In the genomic region with DNA sequence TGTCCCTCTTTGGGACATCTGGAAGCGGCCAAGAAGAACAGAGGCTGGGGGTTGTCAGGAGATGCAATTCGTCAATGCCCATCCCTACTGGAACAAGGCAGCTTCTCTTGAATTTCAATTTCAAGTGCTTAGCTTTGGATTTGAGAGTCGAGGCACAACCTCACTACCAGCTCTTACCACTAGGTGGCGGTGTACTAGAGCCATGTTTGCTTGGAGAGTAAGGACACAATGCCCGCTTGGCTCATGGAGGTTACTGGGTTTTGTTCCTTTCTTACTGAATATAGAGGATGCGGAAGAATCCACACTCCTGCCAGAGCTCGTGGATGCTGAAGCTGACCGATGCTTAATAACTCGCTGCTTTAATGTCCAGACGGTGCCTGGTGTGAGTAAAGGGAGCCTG, we compare ENCODE assay signal across 10 mouse cellular contexts. TPM values are rescaled to one million over a fixed set of nuclear protein-coding genes. Genes with fewer than 3 reads are reported as not detected.
A peak's percentile ranks its signal among the peaks of the same experiment; 100 is the strongest.
DNase-seq lines count a peak whose midpoint lies in the region; ATAC-seq and TF ChIP-seq lines count a peak whose summit lies in the region.
"Had no signal": no experiment of that assay in that cellular context is flagged by ENCODE, and none has a peak within 500 bp of the region (broad histone marks: within the 10 kb centered on the region; RNA-seq: fewer than 3 reads in every experiment).

No protein-coding gene starts in this region.

- H3K27me3 ChIP-seq in hindbrain, embryonic 11.5 days (ENCODE audit: control insufficient read depth, insufficient read depth, low read length): no peaks in the 10 kb centered on the region
- H3K27me3 ChIP-seq in hindbrain, embryonic 13.5 days: no peaks in the 10 kb centered on the region
- H3K27me3 ChIP-seq in midbrain, postnatal 0 days (ENCODE audit: insufficient read depth, low read length): no peaks in the 10 kb centered on the region
- H3K27me3 ChIP-seq in testis, adult 2 months (ENCODE audit: control insufficient read depth, insufficient read depth, low read length): no peaks in the 10 kb centered on the region
- H3K27me3 ChIP-seq: embryonic facial prominence, embryonic 15.5 days had no signal

- no peaks in the 10 kb centered on the region for H3K36me3 ChIP-seq in hindbrain, embryonic 11.5 days (ENCODE audit: control insufficient read depth, insufficient read depth, low read length)
- no peaks in the 10 kb centered on the region for H3K36me3 ChIP-seq in hindbrain, embryonic 13.5 days
- H3K36me3 ChIP-seq in midbrain, postnatal 0 days (ENCODE audit: insufficient read depth, low read length): no peaks in the 10 kb centered on the region
- no peaks in the 10 kb centered on the region for H3K36me3 ChIP-seq in testis, adult 2 months (ENCODE audit: control insufficient read depth, insufficient read depth, low read length)
- H3K36me3 ChIP-seq: embryonic facial prominence, embryonic 15.5 days had no signal

- H3K9me3 ChIP-seq in hindbrain, embryonic 11.5 days (ENCODE audit: control insufficient read depth, low read length): no peaks in the 10 kb centered on the region
- H3K9me3 ChIP-seq in hindbrain, embryonic 13.5 days: no peaks in the 10 kb centered on the region
- H3K9me3 ChIP-seq in midbrain, postnatal 0 days (ENCODE audit: low read length): no peaks in the 10 kb centered on the region
- H3K9me3 ChIP-seq: embryonic facial prominence, embryonic 15.5 days had no signal

- WGBS in hindbrain, embryonic 11.5 days: 83% methylated on average over 10 of the region's 10 CpGs
- 76% methylated on average over 10 of the region's 10 CpGs for WGBS in hindbrain, embryonic 13.5 days
- 81% methylated on average over 10 of the region's 10 CpGs for WGBS in midbrain, postnatal 0 days

- H3K4me1 ChIP-seq in hindbrain, embryonic 11.5 days (replicated peaks; ENCODE audit: control insufficient read depth, insufficient read depth, low read length): no peaks in the 10 kb centered on the region
- H3K4me1 ChIP-seq in hindbrain, embryonic 13.5 days (replicated peaks): no peaks in the 10 kb centered on the region
- no peaks in the 10 kb centered on the region for H3K4me1 ChIP-seq in midbrain, postnatal 0 days (ENCODE audit: insufficient read depth, low read length)
- no peaks in the 10 kb centered on the region; the same call in 1 of the 2 replicates for H3K4me1 ChIP-seq in testis, adult 2 months (ENCODE audit: control insufficient read depth, insufficient read depth, low read length)
- H3K4me1 ChIP-seq: embryonic facial prominence, embryonic 15.5 days had no signal

- no peak overlapping the region for H3K4me3 ChIP-seq in hindbrain, embryonic 11.5 days (ENCODE audit: low read depth, low read length)
- H3K4me3 ChIP-seq in hindbrain, embryonic 13.5 days: no peak overlapping the region
- H3K4me3 ChIP-seq in midbrain, postnatal 0 days (ENCODE audit: low read depth, low read length): no peak overlapping the region
- no peak overlapping the region for H3K4me3 ChIP-seq in testis, adult 2 months (ENCODE audit: control insufficient read depth, low read depth, low read length)
- H3K4me3 ChIP-seq: embryonic facial prominence, embryonic 15.5 days; myocyte had no signal

- ATAC-seq in hindbrain, embryonic 11.5 days (ENCODE audit: low FRiP score): no peak
- ATAC-seq in hindbrain, embryonic 13.5 days (ENCODE audit: low FRiP score): no peak
- no peak for ATAC-seq in midbrain, postnatal 0 days (ENCODE audit: low FRiP score)

- peak; percentile 76 for DNase-seq in hindbrain, embryonic 11.5 days (ENCODE audit: low spot score)
- peak; percentile 95 for DNase-seq in R1 (ENCODE audit: low read depth, low spot score)
- peak; percentile 84 to 87 for DNase-seq in cerebellum, postnatal 10 days
- peak; percentile 19 to 49 for DNase-seq in gastrocnemius, postnatal 4 days (ENCODE audit: low spot score in 2 of 2)
- peak; percentile 46 to 66 for DNase-seq in layer of hippocampus, postnatal 36 days
- DNase-seq in midbrain, postnatal 0 days (ENCODE audit: low spot score): peak; percentile 30

- no peak overlapping the region for H3K4me2 ChIP-seq in hindbrain, embryonic 11.5 days (replicated peaks; ENCODE audit: low read depth, low read length)
- H3K4me2 ChIP-seq in hindbrain, embryonic 13.5 days: no peak overlapping the region
- H3K4me2 ChIP-seq in midbrain, postnatal 0 days (ENCODE audit: low read depth, low read length, poor library complexity, severe bottlenecking): no peak overlapping the region
- H3K4me2 ChIP-seq: embryonic facial prominence, embryonic 15.5 days had no signal

- no peak overlapping the region for H3K9ac ChIP-seq in hindbrain, embryonic 11.5 days (ENCODE audit: low read depth, low read length)
- H3K9ac ChIP-seq in hindbrain, embryonic 13.5 days: no peak overlapping the region
- H3K9ac ChIP-seq in midbrain, postnatal 0 days (replicated peaks; ENCODE audit: low read length, poor library complexity, severe bottlenecking): no peak overlapping the region
- H3K9ac ChIP-seq: embryonic facial prominence, embryonic 15.5 days had no signal

- peak; percentile 70 for TF ChIP-seq CTCF in midbrain, postnatal 0 days (IDR thresholded peaks at IDR 0.05)
- peak; percentile 67; the same call in 1 of the 2 replicates for TF ChIP-seq CTCF in testis, adult 2 months (IDR thresholded peaks at IDR 0.05; ENCODE audit: control insufficient read depth, insufficient read depth, insufficient replicate concordance, low read depth, low read length)

- H3K27ac ChIP-seq in hindbrain, embryonic 11.5 days (ENCODE audit: low read depth, low read length): no peak overlapping the region
- no peak overlapping the region for H3K27ac ChIP-seq in hindbrain, embryonic 13.5 days
- H3K27ac ChIP-seq in midbrain, postnatal 0 days (ENCODE audit: low read depth, low read length): no peak overlapping the region
- H3K27ac ChIP-seq in testis, adult 2 months (ENCODE audit: control insufficient read depth, insufficient read depth, low read depth, low read length): no peak overlapping the region
- H3K27ac ChIP-seq: embryonic facial prominence, embryonic 15.5 days had no signal

- TF ChIP-seq POLR2A in testis, adult 2 months (IDR thresholded peaks at IDR 0.05; ENCODE audit: control insufficient read depth, low read depth, low read length): no peak

RNA-seq across cellular contexts. Expression of a gene that starts 32.2 kb away (rescaled TPM):
- not detected in 2 replicates for polyA plus RNA-seq in hindbrain, embryonic 11.5 days (2014; fragmentation: Nextera tagmentation; extraction: Ambion mirVana)
- not detected in 2 replicates for polyA plus RNA-seq in hindbrain, embryonic 13.5 days (2015; fragmentation: Nextera tagmentation; extraction: Ambion mirVana)
- total RNA-seq in gastrocnemius, postnatal 4 days (2021): not detected
- not detected for total RNA-seq in layer of hippocampus, postnatal 36 days (2021)
- 0.16 TPM in 1 of 2 replicates, not detected in the other for total RNA-seq in midbrain, postnatal 0 days (2014; rRNA removed)
- not detected in 2 replicates for polyA plus RNA-seq in midbrain, postnatal 0 days (2015; fragmentation: Nextera tagmentation; extraction: Ambion mirVana)
- 0.11 and 0.23 TPM in 2 replicates for polyA plus RNA-seq in testis, adult 2 months (2012; rRNA removed)
- polyA plus RNA-seq: embryonic facial prominence, embryonic 15.5 days; myocyte had no signal

RNA-seq across cellular contexts. Expression of a gene that starts 35.4 kb away (rescaled TPM):
- 0.14 TPM in 1 of 2 replicates, not detected in the other for polyA plus RNA-seq in hindbrain, embryonic 11.5 days (2014; fragmentation: Nextera tagmentation; extraction: Ambion mirVana)
- polyA plus RNA-seq in hindbrain, embryonic 13.5 days (2015; fragmentation: Nextera tagmentation; extraction: Ambion mirVana): not detected in 2 replicates
- total RNA-seq in gastrocnemius, postnatal 4 days (2021): not detected
- not detected for total RNA-seq in layer of hippocampus, postnatal 36 days (2021)
- not detected in 2 replicates for total RNA-seq in midbrain, postnatal 0 days (2014; rRNA removed)
- not detected in 2 replicates for polyA plus RNA-seq in midbrain, postnatal 0 days (2015; fragmentation: Nextera tagmentation; extraction: Ambion mirVana)
- 0.04 TPM in 1 of 2 replicates, not detected in the other for polyA plus RNA-seq in testis, adult 2 months (2012; rRNA removed)
- polyA plus RNA-seq: embryonic facial prominence, embryonic 15.5 days; myocyte had no signal

Comparison
In these comparisons a context has a peak if more than half of its experiments do, and no peak if none do; other contexts are left out.
1. DNase-seq: peak in every context shown above with its lines; median percentile 95 in R1; 86 in cerebellum, postnatal 10 days; 76 in hindbrain, embryonic 11.5 days; 56 in layer of hippocampus, postnatal 36 days; 34 in gastrocnemius, postnatal 4 days; 30 in midbrain, postnatal 0 days.